Mouse (Mus musculus) macrophage (primary cell): ENCODE measurements around the gene Gm11444. TPM values are rescaled to one million over a fixed set of nuclear protein-coding genes. Genes with fewer than 3 reads are reported as not detected.

Experiments
- H3K27ac ChIP-seq: fragments of 350-480 bp; formaldehyde crosslinking; 2 replicates; pipeline ENCODE4 v1.9.0; 2021
- H3K36me3 ChIP-seq: fragments of 350-480 bp; formaldehyde crosslinking; 2 replicates; pipeline ENCODE4 v1.9.0; 2021; ENCODE audit errors: inconsistent target
- H3K4me3 ChIP-seq: fragments of 350-480 bp; formaldehyde crosslinking; 2 replicates; pipeline ENCODE4 v1.9.0; 2021; ENCODE audit errors: inconsistent target
- H3K79me2 ChIP-seq: fragments of 350-480 bp; formaldehyde crosslinking; 2 replicates; pipeline ENCODE4 v1.9.0; 2021; ENCODE audit errors: inconsistent target
- WGBS: methylation state at CpG from one replicate; pipeline ENCODE4 v1.1.7; 2026; ENCODE audit warnings: inconsistent platforms; ENCODE audit not compliant: missing documents; 5-methylcytosine and 5-hydroxymethylcytosine counted together
- polyA plus RNA-seq: library from polyadenylated mRNA; stranded (reverse); fragments of 250-400 nt; gene quantifications from 3 replicates; pipeline ENCODE4 v1.2.4, GENCODE M21; 2018; ENCODE audit warnings: inconsistent platforms

The Gm11444 gene
- polyA plus RNA-seq, 1 experiment from 2014 or later, result not detected

GRCm38 (mm10) chr11:85834386-85834931 lies 15.7 kb downstream of the Gm11444 start:
- WGBS, result 21% methylated on average over 15 of the region's 17 CpGs
- Histone ChIP-seq H3K4me3 (no peak overlapping the region), H3K79me2 (no peaks in the 10 kb centered on the region), H3K27ac (no peak overlapping the region), H3K36me3 (no peaks in the 10 kb centered on the region)

DNA sequence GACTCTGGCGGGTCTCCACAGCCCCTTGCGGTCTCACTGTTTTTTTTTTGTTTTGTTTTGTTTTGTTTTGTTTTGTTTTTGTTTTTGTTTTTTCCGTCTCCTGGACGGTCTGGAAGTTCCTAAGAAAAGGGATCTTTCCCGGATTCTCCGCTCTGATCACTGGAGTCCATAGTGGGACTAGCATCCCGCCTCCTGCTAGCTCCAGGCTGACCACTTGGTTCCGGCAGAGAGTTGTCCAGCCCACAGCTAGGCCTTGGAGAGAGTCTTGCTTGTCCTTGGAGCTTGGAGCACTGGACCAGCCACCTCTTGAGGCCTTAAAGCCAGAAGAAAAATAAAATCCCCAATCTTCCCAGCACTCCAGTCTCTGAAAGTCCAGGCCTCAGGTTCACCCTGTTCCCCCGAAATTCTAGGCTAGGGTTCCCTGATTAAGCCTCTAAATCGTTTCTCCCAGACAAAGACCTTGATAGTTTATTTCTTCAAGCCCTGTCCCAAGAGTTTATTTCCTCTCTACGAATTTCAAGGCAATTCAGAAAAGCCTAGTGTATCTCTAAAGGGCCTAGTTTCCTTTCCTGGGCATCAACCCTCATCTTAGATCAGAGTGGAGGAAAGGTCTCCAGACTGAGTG lies 16.3 kb downstream of the Gm11444 start:
- Histone ChIP-seq H3K79me2 (no peaks in the 10 kb centered on the region), H3K27ac (no peak overlapping the region), H3K4me3 (no peak overlapping the region), H3K36me3 (no peaks in the 10 kb centered on the region)
- 32% methylated on average over 11 of the region's 11 CpGs for WGBS

- 2% methylated on average over 51 of the region's 54 CpGs for WGBS
- no peaks in the 10 kb centered on the region for H3K79me2 ChIP-seq
- H3K36me3 ChIP-seq, result no peaks in the 10 kb centered on the region
- no peak overlapping the region for H3K27ac ChIP-seq
- H3K4me3 ChIP-seq, result no peak overlapping the region
These were observed 17.0 kb downstream of the Gm11444 start for GRCm38 (mm10) chr11:85833081-85833521.

GRCm38 (mm10) chr11:85832231-85832924 lies 17.8 kb downstream of the Gm11444 start, which contains the start of gene Tbx2:
Gene Tbx2 (plus strand): TSS chr11:85832551.
- H3K27ac ChIP-seq, result no peak within 1 kb of the TSS
- no peaks in the 10 kb centered on the region for H3K36me3 ChIP-seq
- no peaks in the 10 kb centered on the region for H3K79me2 ChIP-seq
- H3K4me3 ChIP-seq, result no peak within 1 kb of the TSS
- WGBS, result 4% methylated on average over 45 of the region's 52 CpGs

GRCm38 (mm10) chr11:85831656-85832230 lies 18.4 kb downstream of the Gm11444 start:
- Histone ChIP-seq H3K27ac (no peak overlapping the region), H3K79me2 (no peaks in the 10 kb centered on the region), H3K36me3 (no peaks in the 10 kb centered on the region), H3K4me3 (no peak overlapping the region)
- WGBS, result 7% methylated on average over 31 of the region's 33 CpGs

DNA sequence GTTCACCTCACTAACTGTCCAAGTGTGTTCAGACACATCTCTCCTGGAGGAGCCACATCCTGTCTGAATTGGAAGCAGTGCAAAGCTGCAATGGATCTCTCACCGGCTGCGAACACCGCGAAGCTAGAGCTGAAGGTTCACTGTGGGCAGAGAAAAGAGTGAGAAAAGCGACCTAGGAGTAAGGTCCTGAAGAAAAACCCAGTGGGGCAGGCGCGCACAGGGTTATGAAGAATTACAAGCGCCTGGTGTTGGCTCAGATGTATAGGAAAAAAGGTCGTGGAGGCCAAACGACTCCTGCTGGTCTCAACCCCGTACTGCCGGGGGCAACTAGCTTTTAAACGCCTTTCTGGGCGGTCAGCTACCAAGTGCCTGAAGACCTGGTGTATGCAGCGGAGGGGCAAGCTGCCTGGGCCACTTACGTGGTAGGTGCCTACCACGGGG lies 19.2 kb downstream of the Gm11444 start:
- Histone ChIP-seq H3K4me3 (no peak overlapping the region), H3K27ac (no peak overlapping the region), H3K36me3 (no peaks in the 10 kb centered on the region), H3K79me2 (no peaks in the 10 kb centered on the region)
- WGBS, result 6% methylated on average over 17 of the region's 17 CpGs

- H3K4me3 ChIP-seq, result no peak overlapping the region
- 6% methylated on average over 58 of the region's 61 CpGs for WGBS
These were observed 20.4 kb downstream of the Gm11444 start for GRCm38 (mm10) chr11:85829520-85830440.

GRCm38 (mm10) chr11:85828691-85829519 lies 21.2 kb downstream of the Gm11444 start:
- Histone ChIP-seq H3K36me3 (no peaks in the 10 kb centered on the region), H3K27ac (no peak overlapping the region), H3K4me3 (no peak overlapping the region), H3K79me2 (no peaks in the 10 kb centered on the region)
- WGBS, result 15% methylated on average over 35 of the region's 38 CpGs

More at GRCm38 (mm10) chr11:85829520-85830440, 20.4 kb downstream of the Gm11444 start:
- Histone ChIP-seq H3K36me3 (no peaks in the 10 kb centered on the region), H3K79me2 (no peaks in the 10 kb centered on the region), H3K27ac (no peak overlapping the region)

DNA sequence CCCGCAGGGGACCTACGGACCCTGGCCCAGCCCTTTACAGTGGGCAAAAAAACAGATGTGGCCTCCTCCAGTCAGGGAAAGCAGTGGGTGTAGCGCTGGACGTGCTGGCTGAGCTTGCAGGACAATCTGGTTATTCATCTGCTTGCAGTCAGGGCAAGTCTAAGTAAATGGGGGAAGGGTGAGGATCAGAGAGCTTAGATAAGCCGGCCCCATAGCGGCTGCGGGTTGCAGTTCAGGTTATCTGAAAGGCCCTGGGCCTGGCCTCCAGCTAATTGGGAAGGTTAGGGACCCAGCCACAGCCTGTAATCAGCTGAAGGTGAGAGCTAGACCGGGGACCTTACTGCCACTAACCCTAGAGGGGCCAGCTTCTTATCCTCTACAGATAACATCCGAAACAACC lies 22.8 kb downstream of the Gm11444 start:
- H3K27ac ChIP-seq, result no peak overlapping the region
- no peaks in the 10 kb centered on the region for H3K79me2 ChIP-seq
- 76% methylated on average over 8 of the region's 9 CpGs for WGBS
- H3K36me3 ChIP-seq, result no peaks in the 10 kb centered on the region
- no peak overlapping the region for H3K4me3 ChIP-seq

GRCm38 (mm10) chr11:85825823-85826222 lies 24.3 kb downstream of the Gm11444 start:
- Histone ChIP-seq H3K36me3 (no peaks in the 10 kb centered on the region), H3K27ac (no peak overlapping the region), H3K79me2 (no peaks in the 10 kb centered on the region), H3K4me3 (no peak overlapping the region)
- WGBS, result 96% methylated on average over 7 of the region's 7 CpGs

DNA sequence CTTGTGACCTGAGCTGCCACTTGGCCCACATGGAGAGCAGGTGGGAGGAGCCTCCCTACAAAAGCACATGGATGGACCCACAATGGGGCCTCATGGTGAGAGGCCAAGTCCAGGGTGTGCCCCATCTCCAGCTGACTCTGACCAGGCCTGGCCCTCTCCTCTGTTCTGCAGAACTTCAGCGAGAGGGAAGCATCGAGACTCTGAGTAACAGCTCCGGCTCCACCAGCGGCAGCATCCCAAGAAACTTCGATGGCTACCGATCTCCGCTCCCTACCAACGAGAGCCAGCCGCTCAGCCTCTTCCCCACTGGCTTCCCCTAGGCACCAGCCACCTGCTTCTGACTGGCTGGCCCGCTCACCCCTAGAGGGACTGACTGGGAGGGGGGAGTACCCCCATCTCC lies 25.1 kb downstream of the Gm11444 start:
- no peak overlapping the region for H3K27ac ChIP-seq
- 88% methylated on average over 10 of the region's 10 CpGs for WGBS
- H3K36me3 ChIP-seq, result no peaks in the 10 kb centered on the region
- no peaks in the 10 kb centered on the region for H3K79me2 ChIP-seq
- no peak overlapping the region for H3K4me3 ChIP-seq

DNA sequence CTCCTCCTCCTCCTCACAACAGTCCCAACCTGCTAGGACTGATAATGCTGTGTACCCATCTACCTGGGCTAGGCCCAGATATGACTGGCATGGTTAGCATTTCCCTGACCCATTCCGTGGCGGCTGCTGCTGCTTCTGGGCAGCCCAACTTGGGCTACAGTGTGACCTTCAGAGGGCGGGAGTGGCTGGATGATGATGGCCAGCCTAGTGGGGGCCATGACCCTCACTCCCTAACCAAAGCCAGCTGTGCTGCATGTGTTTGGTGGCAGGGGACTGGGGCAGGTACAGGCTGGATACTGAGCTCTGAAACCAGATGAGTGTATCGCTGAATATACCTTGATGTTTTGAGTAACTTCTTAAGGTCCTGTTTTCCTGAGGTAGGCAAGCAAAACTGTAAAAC lies 26.3 kb downstream of the Gm11444 start:
- H3K36me3 ChIP-seq, result no peaks in the 10 kb centered on the region
- 96% methylated on average over 4 of the region's 4 CpGs for WGBS
- H3K4me3 ChIP-seq, result no peak overlapping the region
- no peak overlapping the region for H3K27ac ChIP-seq
- H3K79me2 ChIP-seq, result no peaks in the 10 kb centered on the region

DNA sequence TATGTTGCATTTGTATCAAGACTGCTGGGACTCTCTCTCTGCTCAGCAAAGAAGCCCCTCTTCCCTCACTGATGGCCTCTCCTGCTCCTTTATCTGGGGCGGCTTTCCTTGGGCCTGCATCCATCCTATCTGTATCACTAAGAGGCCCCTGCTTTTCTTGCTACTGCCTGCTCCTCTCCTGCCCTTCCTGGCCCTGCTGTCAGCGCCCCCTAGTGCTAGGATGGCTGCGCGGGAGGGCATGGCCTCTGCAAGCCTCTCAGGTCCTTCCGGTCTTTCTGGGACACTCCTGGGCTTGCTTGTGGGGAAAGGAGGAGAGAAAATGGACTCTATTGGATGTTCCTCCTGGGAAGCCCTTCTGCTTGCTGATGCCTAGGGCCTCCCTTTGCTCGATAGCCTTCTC lies 27.0 kb downstream of the Gm11444 start:
- Histone ChIP-seq H3K36me3 (no peaks in the 10 kb centered on the region), H3K4me3 (no peak overlapping the region), H3K79me2 (no peaks in the 10 kb centered on the region), H3K27ac (no peak overlapping the region)
- WGBS, result 25% methylated on average over 6 of the region's 6 CpGs
